Mouse (Mus musculus) testis, postnatal 14 days (tissue): Measurements from ENCODE around the gene Fam118a.
"Not testable (repeated sequence)": the region's sequence is repeated elsewhere in the genome, so short reads cannot be mapped to it uniquely, and the experiment has no call there.

ENCODE experiments used
- DNase-seq: peaks from one replicate; pipeline ENCODE4 v3.0.0; 2021; ENCODE audit warnings: low spot score

The Fam118a gene

GRCm38 (mm10) chr15:85012662-85013054 lies 16.1 kb upstream of the Fam118a start:
- no peak for DNase-seq

DNA sequence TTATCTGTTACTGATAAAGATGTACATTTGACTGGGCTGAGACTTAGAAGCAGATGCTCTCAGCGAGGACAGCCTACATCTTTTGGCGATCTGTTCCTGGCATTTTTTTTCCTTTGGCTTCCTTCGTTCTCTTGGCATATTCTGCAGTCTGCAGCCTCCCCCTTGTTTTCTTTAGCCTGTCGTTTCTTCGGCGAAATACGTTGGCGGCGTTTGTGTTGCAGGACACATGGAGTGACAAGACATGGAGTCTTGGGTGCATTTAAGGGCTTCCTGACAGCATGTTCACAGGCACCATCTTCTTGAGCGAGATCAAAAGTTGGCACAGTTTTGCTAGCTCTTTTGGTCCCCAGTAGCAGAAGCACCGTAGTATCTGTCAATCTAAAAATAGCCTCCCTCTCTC lies 13.0 kb upstream of the Fam118a start:
- no peak for DNase-seq

GRCm38 (mm10) chr15:85016951-85017664 lies 11.6 kb upstream of the Fam118a start, which contains the start of gene Upk3a:
TSS of gene Upk3a (plus strand) at chr15:85017141.
- peak; percentile 46 for DNase-seq

DNA sequence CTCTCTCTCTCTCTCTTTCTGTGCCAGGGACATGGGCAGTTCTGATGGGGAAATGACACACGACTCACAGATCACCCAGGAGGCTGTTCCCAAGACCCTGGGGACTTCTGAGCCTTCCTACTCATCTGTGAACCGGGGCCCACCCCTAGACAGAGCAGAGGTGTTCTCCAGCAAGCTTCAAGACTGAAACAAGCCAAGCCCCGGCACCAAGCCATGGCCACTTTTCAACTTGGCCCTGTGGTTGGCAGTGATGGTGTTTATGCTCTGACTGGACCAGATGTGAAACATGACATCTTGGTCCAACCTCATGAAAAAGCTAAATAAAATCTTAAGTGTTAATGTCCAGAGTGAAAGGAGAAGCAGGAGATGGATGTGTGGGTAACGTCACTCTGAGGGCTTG lies 6.5 kb upstream of the Fam118a start:
- DNase-seq: no peak

DNA sequence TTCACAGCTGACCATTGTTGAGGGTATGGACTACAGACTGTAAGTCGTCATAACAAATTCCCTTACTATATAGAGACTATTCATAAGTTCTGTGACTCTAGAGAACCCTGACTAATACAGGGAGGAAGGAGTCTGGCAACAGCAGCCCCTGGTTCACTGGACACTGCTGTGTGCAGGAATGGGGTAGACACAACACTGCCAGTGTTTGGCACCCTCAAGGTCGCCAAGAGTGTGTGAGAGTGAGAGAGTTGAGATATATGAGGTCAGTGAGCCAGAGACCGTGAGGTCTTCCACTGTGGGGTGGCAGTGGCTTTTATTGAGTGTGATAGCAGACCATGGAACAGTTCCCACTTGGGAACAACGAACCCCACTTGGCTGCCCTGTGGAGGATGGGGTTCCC lies 2.6 kb upstream of the Fam118a start:
- no peak for DNase-seq

DNA sequence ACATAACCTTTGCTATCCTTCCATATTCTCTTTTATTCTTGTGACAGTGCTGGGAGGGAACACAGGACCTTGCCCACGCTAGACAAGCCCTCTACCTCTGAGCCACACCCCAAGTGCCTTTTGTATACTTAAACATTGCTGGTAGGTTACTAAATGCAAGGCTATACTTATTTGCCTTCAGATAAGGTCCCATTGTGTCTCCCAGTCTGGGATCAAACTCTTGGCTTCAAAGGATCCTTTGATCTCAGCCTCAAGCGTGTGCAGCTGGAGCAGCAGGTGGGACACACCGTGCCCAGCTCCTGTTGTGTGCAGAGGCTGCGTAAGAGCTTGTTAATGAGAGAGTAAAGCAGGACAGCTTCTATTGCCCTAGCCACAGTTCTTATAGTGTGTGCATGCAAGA lies 1.0 kb upstream of the Fam118a start:
- DNase-seq: no peak

- DNase-seq: not testable (repeated sequence)
Measured at GRCm38 (mm10) chr15:85030643-85031042, 1.9 kb downstream of the Fam118a start.

DNA sequence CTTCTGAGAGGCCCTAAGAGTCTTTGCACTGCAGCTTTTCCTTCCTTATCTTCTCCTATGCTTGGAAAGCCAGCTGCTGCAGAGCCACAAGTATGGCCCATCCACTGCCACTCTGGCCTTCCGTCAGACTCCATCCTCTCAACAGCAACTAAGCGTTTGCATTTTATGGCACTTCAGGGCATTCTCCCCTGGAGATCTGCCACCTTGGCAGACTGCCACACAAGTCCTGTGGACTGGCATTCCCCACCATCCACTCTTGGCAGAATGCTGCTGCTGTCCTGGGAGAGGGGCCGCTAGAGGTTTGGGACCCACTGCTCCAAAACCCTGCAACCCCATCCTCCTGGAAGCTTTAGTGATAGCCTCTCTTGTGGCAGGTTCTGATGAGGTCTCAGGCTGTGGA lies 3.1 kb downstream of the Fam118a start:
- DNase-seq: no peak

- not testable (repeated sequence) for DNase-seq
Measured at GRCm38 (mm10) chr15:85033916-85034315, 5.2 kb downstream of the Fam118a start.

DNA sequence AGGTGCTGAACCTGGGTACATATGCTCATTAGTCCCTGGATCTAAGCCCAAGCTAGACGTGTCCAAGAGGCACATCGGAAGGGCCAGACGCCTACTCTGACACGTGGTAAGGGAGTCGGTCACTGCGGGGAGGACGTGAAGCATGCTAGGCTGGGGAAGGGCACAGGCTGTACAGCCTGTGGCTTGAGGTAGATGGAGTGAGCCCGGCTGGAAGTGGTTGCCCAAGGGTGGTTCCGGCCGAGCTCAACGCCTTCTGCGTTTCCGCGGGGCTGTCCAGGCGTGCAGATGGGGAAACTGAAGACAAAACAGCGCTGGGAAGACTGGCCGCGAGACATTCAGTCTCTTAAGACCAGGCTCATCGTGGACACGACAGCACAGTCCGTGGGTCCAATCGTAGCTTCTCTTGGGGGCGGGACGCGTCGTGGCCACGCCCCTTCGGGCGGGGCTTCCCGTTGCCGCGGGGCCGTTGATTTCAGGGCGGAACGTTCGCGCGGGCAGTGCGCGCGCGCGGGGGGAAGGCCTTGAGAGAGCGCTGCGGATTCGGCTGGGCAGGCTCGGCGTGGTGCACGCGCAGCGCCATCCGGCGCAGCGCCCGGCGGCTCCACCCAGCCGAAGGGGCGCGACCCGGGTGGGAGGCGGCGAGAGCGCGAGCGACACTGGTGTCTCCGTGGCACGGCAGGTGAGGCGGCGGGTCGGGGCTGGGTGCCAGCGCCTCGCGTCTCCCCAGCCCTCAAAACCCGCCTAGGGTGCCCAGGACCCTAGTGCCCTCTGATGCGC lies 8.0 kb downstream of the Fam118a start:
- peak; percentile 94 for DNase-seq

DNA sequence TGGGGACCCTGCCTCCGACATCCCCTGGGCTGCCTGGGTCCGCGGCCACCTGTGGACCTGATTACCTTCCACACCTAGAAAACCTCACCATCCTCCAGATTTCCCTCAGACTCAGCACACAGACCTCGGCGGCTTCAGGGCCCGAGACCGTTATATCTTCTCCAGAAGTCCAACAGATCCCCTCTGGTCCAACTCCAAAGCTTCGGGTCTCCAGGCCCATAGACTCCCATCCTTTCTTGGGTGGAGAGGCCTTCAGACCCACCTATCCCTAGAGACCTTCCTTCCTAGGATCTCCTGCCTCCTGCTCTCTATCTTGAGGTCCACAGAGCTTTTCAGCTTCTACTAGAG lies 8.6 kb downstream of the Fam118a start:
- no peak for DNase-seq

DNA sequence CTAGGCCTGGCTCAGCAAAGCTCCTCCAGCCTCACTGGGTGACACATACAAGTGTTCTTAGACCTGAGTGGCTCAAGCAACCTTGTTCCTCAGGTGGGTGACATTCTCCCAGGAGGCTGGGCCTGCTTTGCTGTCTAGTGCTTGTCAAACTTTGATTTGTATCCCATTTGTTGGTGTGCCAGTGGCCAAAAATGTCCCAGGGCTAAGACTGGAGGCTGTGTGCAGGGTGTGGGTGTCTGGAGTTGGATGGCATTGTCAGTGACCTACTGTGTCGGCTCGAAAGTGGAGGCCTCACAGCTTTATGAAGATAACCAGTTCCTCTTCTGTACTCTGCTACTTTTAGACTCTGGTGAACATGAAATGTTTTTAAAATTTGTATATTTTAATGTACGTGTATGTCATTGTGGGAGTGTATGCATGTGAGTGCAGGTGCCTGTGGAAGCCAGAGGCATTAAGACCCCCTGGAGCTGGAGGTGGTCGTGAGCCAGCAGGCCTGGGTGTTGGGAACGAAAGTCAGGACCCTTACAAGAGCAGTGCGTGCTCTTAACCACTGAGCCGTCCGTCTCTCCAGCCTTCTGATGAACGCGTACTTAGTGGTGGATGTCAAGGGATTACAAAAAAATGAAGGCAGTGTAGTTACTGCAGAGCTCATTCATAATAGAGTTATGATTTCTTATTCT lies 12.9 kb downstream of the Fam118a start:
- no peak for DNase-seq

DNA sequence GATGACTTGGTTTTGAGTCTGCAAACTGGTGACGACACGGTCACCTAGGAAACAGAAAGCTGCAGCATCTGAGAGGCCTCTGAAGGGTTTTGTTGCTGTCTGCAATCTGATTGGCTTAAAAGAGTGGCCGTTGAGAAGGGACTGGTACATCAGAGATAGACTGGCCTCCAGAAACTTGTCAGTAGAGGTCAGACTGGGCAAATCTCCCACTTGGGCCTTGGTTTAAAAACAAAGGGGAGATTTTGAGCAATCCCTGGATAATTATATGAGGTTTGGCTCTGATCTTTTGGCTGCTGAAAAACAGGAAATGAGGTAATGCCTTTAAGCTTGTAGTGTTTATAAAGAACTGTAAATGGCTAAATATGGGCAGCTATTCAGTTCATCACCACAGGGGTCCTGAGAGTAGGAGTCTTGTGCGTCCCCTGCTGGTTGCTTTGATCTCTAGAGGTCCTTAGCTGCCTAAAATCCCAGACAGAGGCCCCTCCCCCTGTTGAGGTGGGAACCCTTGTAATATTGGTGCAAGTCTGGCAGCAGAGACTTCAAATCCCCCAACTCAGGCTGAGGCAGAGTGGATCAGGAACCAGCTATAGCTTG lies 13.7 kb downstream of the Fam118a start:
- peak; percentile 38 for DNase-seq

DNA sequence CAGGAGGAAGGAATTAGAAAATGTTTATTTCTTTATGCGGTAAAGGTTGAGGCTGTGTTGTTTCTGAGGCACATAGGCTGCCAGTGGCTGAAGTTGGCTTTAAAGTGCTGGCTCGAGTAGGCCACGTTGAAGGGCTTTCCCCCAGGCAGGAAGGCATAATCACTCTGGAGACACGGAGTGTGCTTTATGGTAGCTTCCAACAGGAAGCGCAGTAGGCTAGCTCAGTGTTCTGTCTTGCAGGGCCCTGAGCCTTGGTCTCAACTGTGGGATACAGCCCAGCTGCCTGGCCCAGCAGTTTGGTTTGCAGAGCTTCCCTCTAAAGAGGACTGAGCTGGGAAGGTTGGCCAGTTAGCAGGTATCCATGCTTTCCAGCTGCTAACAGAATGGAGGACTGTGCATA lies 14.4 kb downstream of the Fam118a start:
- no peak for DNase-seq

DNA sequence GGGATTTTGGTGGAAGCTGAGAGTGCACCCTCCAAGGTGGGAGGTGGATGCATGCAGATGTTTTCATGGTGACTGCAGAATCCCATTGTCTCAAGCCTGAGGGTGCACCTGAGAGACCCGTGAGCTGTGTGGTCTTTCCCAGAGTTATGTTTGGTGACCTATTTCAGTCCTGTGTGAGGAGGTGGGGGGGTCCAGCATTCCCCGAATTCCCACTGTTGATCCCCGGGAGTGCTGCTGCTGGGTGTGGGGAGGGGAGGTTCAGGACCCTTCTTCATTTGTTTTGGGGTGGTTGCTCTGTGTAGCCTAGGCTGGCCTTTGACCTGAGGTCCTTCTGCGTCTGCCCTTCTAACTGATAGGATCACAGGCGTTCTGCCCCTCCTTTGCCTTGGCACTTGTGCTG lies 15.0 kb downstream of the Fam118a start:
- no peak for DNase-seq

DNA sequence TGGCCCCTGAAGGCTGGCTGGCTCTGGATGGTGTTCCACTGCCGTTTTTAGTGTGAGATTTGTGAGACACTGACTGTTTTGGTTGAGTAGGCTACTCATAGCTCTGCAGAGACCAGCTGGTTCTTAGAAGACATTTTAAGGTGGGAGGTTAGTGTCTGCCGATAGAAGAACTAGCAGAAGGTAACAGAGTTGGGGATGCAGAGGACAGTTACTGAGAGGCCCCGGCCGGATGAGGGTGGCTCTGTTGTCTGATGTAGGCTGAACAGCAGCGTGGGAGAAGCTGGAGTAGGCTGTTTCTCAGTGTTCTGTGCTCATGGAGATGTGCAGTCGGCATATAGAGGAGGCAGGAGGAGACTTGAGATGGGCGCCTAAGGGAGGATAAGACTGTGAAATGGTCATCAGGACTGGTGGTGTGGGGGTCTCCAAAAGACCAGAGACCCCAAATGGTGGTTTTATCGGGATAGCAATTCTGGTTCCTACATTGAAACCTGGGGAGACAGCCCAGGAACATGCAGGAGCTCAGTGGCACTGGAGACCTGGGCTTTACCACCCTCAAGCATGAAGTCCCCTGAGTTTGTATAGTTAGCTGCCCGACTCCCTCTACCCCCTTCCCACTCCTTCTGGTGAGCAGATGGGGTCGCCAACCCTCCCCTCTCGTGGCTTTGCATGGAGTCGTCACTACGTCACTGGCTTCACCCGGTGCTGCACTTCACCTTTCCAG lies 17.6 kb downstream of the Fam118a start:
- no peak for DNase-seq

DNA sequence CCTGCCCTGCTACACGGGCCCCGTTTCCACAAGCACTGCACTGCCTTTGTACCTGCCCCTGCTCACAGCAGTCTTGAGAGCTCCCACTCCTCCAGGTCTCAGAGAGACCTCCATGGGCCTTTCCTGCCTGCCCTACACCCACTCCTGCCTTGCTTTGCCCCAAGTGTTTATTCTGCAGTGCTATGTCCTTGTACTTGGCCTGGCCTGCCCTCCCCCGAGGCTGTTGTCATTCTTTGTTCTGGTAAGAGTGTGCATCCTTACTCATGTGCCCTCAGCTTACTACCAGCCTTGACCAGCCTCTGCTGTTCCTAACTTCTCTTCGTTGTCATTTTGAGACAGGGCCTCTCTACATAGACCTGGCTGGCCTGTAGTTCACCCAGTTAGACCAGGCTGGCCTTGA lies 19.1 kb downstream of the Fam118a start:
- DNase-seq: no peak

DNA sequence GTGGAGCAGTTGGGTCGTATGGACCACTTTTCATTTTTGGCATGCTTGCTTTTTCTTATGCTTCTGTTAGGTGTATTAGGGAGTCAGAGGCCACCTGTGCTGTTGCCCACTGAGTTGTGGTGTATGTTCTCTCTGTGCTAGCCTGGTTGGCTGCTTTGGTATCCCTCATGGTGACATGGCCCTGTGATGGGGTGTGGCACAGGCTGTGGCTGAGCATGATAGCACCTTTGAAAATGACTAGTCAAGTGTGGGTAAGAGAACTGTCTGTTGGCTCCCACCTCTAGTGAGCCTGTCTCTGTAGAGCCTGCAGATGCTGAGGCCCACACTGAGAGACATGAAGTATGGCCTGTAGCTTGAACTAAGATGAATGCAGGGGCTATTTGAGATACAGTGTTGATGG lies 21.0 kb downstream of the Fam118a start:
- DNase-seq: no peak

DNA sequence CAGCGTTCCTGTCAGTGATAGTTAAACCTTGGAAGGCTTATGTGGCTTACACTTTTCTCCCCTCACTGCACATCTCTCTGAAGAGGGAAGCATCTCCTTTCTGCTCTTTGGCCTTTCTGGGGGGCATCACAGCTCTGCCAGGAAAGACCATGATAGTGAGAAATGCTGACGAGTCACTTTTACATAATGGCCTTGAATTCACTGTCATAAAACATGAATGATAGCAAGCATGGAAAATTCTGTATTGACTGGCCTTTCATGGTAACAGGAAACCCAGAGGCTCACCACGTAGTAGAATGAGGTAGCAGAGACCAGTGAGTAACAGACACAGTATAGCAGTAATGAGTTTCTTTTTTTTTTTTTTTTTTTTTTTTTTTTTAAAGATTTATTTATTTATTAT lies 25.4 kb downstream of the Fam118a start:
- DNase-seq: no peak

GRCm38 (mm10) chr15:85055186-85055585 lies 26.4 kb downstream of the Fam118a start:
- DNase-seq: no peak

- no peak for DNase-seq
Measured at GRCm38 (mm10) chr15:85063421-85063820, 34.7 kb downstream of the Fam118a start.

DNA sequence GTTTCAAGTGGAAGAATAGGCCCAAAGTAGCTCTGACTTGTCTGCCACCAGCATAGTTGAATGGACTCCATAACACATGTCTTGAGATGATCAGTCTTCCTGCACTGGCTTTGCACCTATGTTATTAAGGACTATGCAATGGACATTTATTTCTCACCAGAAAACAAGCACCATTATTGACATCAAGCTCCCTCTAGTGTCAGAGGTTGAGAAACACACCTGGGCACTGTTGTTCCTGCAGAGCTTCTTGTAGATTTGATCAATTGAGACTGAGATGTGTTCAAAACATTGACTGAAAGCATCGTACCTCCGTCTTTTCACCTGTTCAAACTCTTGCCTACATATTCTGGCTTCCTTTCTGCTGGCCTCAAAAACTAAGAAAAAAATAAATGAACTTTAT lies 41.8 kb downstream of the Fam118a start:
- no peak for DNase-seq
